Comparison of ENCODE assay signal across 10 mouse cellular contexts in the genomic region with DNA sequence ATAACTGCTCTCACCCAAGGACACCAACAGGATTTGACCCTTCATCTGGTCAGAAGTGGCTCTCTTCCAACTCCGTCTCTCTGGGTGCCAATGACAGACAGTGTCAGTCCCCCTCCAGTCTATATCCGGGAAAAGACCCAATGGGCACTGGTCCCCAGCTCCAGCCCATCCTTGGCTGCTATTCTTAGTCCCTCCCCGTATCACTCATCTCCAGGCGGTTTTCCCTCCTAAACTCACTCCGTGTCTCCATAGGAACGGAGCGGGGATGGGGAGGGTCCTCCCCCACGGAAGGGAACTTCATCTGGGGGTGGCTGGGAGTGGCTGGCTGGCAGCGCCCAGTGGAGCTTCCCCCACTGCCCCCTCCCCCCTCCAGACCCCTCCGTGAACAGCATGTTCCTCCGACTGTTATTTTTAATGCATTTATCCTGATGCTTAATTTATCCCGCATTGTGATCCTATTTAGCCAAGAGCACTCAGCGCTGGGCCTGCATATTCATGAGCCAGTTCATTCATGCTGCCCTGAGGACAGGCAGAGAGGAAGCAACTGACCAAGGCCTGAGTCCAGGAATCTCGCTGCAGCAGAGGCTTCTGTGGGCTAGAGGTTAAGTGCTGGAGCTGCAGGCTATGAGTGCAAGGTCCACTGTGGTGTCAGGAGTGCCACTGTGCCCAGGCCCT. TPM values are rescaled to one million over a fixed set of nuclear protein-coding genes. Genes with fewer than 3 reads are reported as not detected.
A peak's percentile ranks its signal among the peaks of the same experiment; 100 is the strongest.
DNase-seq lines count a peak whose midpoint lies in the region; ATAC-seq lines count a peak whose summit lies in the region.
"Had no signal": no experiment of that assay in that cellular context is flagged by ENCODE, and none has a peak within 500 bp of the region (broad histone marks: within the 10 kb centered on the region; RNA-seq: fewer than 3 reads in every experiment).

No protein-coding gene starts in this region.

- ATAC-seq in neural tube, embryonic 12.5 days (ENCODE audit: low FRiP score, low read depth): 0 out of 2 replicates have a peak, but pooled peaks have one; percentile 21
- no peak for ATAC-seq in megakaryocyte progenitor cell, adult 5-6 weeks (replicated peaks; ENCODE audit: poor library complexity)

- DNase-seq in layer of hippocampus, adult 18-20 months (ENCODE audit: low spot score in 2 of 2): peak; percentile 55 to 62
- no peak for DNase-seq in layer of hippocampus, postnatal 25 days (ENCODE audit: extremely low spot score in 1 of 2, low spot score in 1 of 2)
- peak; percentile 59 to 63 for DNase-seq in frontal cortex, postnatal 10 days (ENCODE audit: low spot score in 2 of 2)
- DNase-seq in kidney, postnatal 14 days: peak; percentile 51
- DNase-seq in thymus, postnatal 36 days: no peak
- DNase-seq in ovary, adult 18-20 months (ENCODE audit: low spot score): no peak
- DNase-seq: liver, embryonic 13.5 days had no signal

- 32% methylated on average over 14 of the region's 14 CpGs for WGBS in neural tube, embryonic 12.5 days

- H3K4me2 ChIP-seq in neural tube, embryonic 12.5 days (replicated peaks): peak overlapping the region; percentile 42
- H3K4me2 ChIP-seq: liver, embryonic 13.5 days; stomach, embryonic 15.5 days had no signal

- no peaks in the 10 kb centered on the region for H3K9me3 ChIP-seq in neural tube, embryonic 12.5 days
- H3K9me3 ChIP-seq: liver, embryonic 13.5 days; stomach, embryonic 15.5 days had no signal

- peaks cover 12% of the 10 kb centered on the region for H3K4me1 ChIP-seq in neural tube, embryonic 12.5 days
- H3K4me1 ChIP-seq: liver, embryonic 13.5 days; stomach, embryonic 15.5 days had no signal

- H3K4me3 ChIP-seq in neural tube, embryonic 12.5 days: no peak overlapping the region
- H3K4me3 ChIP-seq: liver, embryonic 13.5 days; stomach, embryonic 15.5 days had no signal

- no peaks in the 10 kb centered on the region for H3K27me3 ChIP-seq in neural tube, embryonic 12.5 days (replicated peaks)
- H3K27me3 ChIP-seq: stomach, embryonic 15.5 days had no signal

- H3K36me3 ChIP-seq in neural tube, embryonic 12.5 days: no peaks in the 10 kb centered on the region
- H3K36me3 ChIP-seq: liver, embryonic 13.5 days; stomach, embryonic 15.5 days had no signal

- no peak overlapping the region for H3K27ac ChIP-seq in neural tube, embryonic 12.5 days
- H3K27ac ChIP-seq: liver, embryonic 13.5 days; stomach, embryonic 15.5 days had no signal

- H3K9ac ChIP-seq in neural tube, embryonic 12.5 days: 0 out of 2 replicates have a peak overlapping the region, but pooled peaks have one; percentile 13
- H3K9ac ChIP-seq: liver, embryonic 13.5 days; stomach, embryonic 15.5 days had no signal

RNA-seq across cellular contexts. Expression of a gene that starts 28.6 kb away (rescaled TPM):
- total RNA-seq in layer of hippocampus, adult 18-20 months (2021): 100 to 1,000 TPM; 199 to 207 TPM
- 100 to 1,000 TPM; 180 to 211 TPM for total RNA-seq in layer of hippocampus, postnatal 25 days (2021)
- polyA plus RNA-seq in neural tube, embryonic 12.5 days (2016; fragmentation: Nextera tagmentation; extraction: Ambion mirVana): 197 and 198 TPM in 2 replicates
- 17.5 and 18.1 TPM in 2 replicates for total RNA-seq in megakaryocyte progenitor cell, adult 5-6 weeks (2015)
- total RNA-seq in megakaryocyte progenitor cell, adult 5-6 weeks (2017): 5.9 and 13.6 TPM in 2 replicates

RNA-seq across cellular contexts. Expression of a gene that starts 37.5 kb away (rescaled TPM):
- 10 to 100 TPM; 34.4 to 34.7 TPM for total RNA-seq in layer of hippocampus, adult 18-20 months (2021)
- total RNA-seq in layer of hippocampus, postnatal 25 days (2021): 10 to 100 TPM; 29.8 to 37.8 TPM
- 42.0 and 44.2 TPM in 2 replicates for polyA plus RNA-seq in neural tube, embryonic 12.5 days (2016; fragmentation: Nextera tagmentation; extraction: Ambion mirVana)
- total RNA-seq in megakaryocyte progenitor cell, adult 5-6 weeks (2015): 9.5 and 13.4 TPM in 2 replicates
- 9.2 and 9.4 TPM in 2 replicates for total RNA-seq in megakaryocyte progenitor cell, adult 5-6 weeks (2017)

Comparison
In these comparisons a context has a peak if more than half of its experiments do, and no peak if none do; other contexts are left out.
1. DNase-seq: peak in layer of hippocampus, adult 18-20 months (2 of 2), frontal cortex, postnatal 10 days (2 of 2) and kidney, postnatal 14 days (single experiment); none in layer of hippocampus, postnatal 25 days (0 of 2), thymus, postnatal 36 days (0 of 2) and ovary, adult 18-20 months (single experiment).
2. RNA of a gene that starts 28.6 kb away (total RNA-seq): 180 to 211 TPM in layer of hippocampus, postnatal 25 days and 199 to 207 TPM in layer of hippocampus, adult 18-20 months; 5.9 to 18.1 TPM in megakaryocyte progenitor cell, adult 5-6 weeks; every median in the first group is over 4 times any median in the second.